Mouse (Mus musculus) forebrain, postnatal 0 days (tissue): ENCODE measurements around the gene Lrrc61. TPM values are rescaled to one million over a fixed set of nuclear protein-coding genes. Genes with fewer than 3 reads are reported as not detected.
A peak's percentile ranks its signal among the peaks of the same experiment; 100 is the strongest.

Experiments
- ATAC-seq: fragments of 200-750 bp; cut with Nextera tagmentation; 2 replicates; pipeline ENCODE4 v1.8.0; 2017; ENCODE audit warnings: mild to moderate bottlenecking, moderate library complexity
- DNase-seq: peaks from one replicate; pipeline ENCODE4 v3.0.0-alpha.2; 2015
- H3K27ac ChIP-seq: fragments of 300-500 bp; sonication (generic); 2 replicates; pipeline ENCODE4 v1.5.1; 2014; ENCODE audit warnings: low read depth, mild to moderate bottlenecking, antibody characterized with exemption, low read length, moderate library complexity, mixed read lengths
- H3K27me3 ChIP-seq: fragments of 300-500 bp; sonication (generic); 2 replicates; pipeline ENCODE4 v1.6.1; 2014; ENCODE audit warnings: mild to moderate bottlenecking, low read length, mixed read lengths; ENCODE audit not compliant: insufficient read depth
- H3K36me3 ChIP-seq: fragments of 300-500 bp; sonication (generic); 2 replicates; pipeline ENCODE4 v1.6.1; 2014; ENCODE audit warnings: mild to moderate bottlenecking, moderate library complexity; ENCODE audit not compliant: insufficient read depth
- H3K4me1 ChIP-seq: fragments of 300-500 bp; sonication (generic); 2 replicates; pipeline ENCODE4 v1.6.1; 2014; ENCODE audit warnings: antibody characterized with exemption; ENCODE audit not compliant: insufficient read depth
- H3K4me2 ChIP-seq: fragments of 300-500 bp; sonication (generic); 2 replicates; pipeline ENCODE4 v1.6.1; 2014; ENCODE audit warnings: low read depth, mild to moderate bottlenecking, moderate library complexity
- H3K4me3 ChIP-seq: fragments of 300-500 bp; sonication (generic); 2 replicates; pipeline ENCODE4 v1.5.1; 2014; ENCODE audit warnings: low read depth, low read length, mixed read lengths
- H3K9ac ChIP-seq: fragments of 300-500 bp; sonication (generic); 2 replicates; pipeline ENCODE4 v1.6.1; 2014; ENCODE audit warnings: mild to moderate bottlenecking
- H3K9me3 ChIP-seq: fragments of 300-500 bp; sonication (generic); 2 replicates; pipeline ENCODE4 v1.6.1; 2016; ENCODE audit warnings: low read length
- CTCF ChIP-seq: sonication (generic); IDR thresholded peaks from 2 replicates; pipeline ENCODE4 v1.5.1; 2016; ENCODE audit warnings: antibody characterized with exemption, control low read depth, low read depth
- WGBS: fragments of 180-500 bp; shearing (Covaris S2); extraction: QIAGEN DNeasy Blood & Tissue Kit; methylation state at CpG from one replicate; pipeline ENCODE4 v1.1.7; 2014; 5-methylcytosine and 5-hydroxymethylcytosine counted together
- polyA plus RNA-seq: library from polyadenylated mRNA; unstranded; fragments of >200 nt; fragmentation: Nextera tagmentation; extraction: Ambion mirVana; gene quantifications from 2 replicates; pipeline ENCODE4 v1.2.1, GENCODE M21; 2015
- total RNA-seq: library from RNA; depleted of rRNA; stranded (reverse); fragments of >200 nt; gene quantifications from 2 replicates; pipeline ENCODE4 v1.2.3, GENCODE M21; 2014; rRNA removed

The Lrrc61 gene
- total and polyA plus RNA-seq, 2 experiments from 2014 or later: 20.9 to 28.7 TPM

DNA sequence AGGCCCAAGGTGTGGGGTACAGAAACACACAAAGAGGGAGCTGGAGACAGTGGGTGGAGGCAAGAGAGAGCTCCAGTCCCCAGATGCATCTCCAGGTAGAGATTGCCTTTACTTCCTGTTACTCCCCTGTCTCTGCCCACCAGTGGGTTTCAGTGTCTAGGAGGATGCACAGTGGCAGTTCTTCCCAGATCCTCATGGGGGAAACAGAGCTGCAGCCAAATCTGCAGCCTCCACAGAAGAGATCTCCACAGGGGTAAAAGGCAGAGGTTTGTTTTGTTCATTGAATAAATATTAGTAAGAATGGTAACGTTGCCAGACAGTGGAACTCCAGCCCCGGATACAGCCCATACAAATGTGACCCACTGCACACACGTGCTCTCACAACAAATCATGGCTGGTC is 56.1 kb downstream of the Lrrc61 start:
- no peaks in the 10 kb centered on the region for H3K27me3 ChIP-seq
- H3K4me3 ChIP-seq: no peak overlapping the region
- 0 out of 2 replicates have a peak, but pooled peaks have one; percentile 32 for ATAC-seq
- H3K9ac ChIP-seq: no peak overlapping the region
- H3K4me2 ChIP-seq: no peak overlapping the region
- DNase-seq: no peak
- WGBS: 85% methylated on average over 3 of the region's 3 CpGs
- no peak overlapping the region for H3K27ac ChIP-seq
- peaks cover 11% of the 10 kb centered on the region for H3K36me3 ChIP-seq
- H3K9me3 ChIP-seq: no peaks in the 10 kb centered on the region
- TF ChIP-seq CTCF: peak; percentile 13; the same call in 1 of the 2 replicates
- H3K4me1 ChIP-seq: no peaks in the 10 kb centered on the region

DNA sequence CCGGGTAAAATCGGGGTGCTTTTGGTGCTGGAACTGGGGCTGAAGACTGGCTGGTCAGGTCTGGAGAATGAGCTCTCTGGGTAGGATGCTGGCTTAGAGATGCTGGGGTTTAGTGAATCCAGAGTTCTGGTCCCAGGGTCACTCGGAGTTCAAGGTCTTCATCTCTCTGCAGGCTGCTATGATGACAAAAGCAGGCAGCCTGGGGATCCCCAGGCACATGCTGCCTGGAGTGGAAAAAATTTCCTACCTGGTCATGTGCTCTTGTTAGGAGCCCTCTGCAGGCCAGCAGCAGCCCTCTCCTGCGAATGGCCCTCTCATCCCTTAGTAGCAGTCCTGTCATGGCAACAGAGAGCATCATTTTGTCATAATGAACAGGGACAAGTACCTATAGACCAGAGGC is 58.9 kb downstream of the Lrrc61 start:
- no peak for ATAC-seq
- 86% methylated on average over 4 of the region's 4 CpGs for WGBS

GRCm38 (mm10) chr6:48614756-48615155 is 60.2 kb downstream of the Lrrc61 start:
- DNase-seq (no peak), ATAC-seq (no peak)
- H3K9ac ChIP-seq: no peak overlapping the region
- TF ChIP-seq CTCF: no peak
- WGBS: 94% methylated on average over 5 of the region's 5 CpGs
- no peak overlapping the region for H3K4me2 ChIP-seq
- no peak overlapping the region for H3K27ac ChIP-seq
- H3K4me1 ChIP-seq: no peaks in the 10 kb centered on the region
- no peak overlapping the region for H3K4me3 ChIP-seq
- peaks cover 30% of the 10 kb centered on the region for H3K36me3 ChIP-seq
- no peaks in the 10 kb centered on the region for H3K27me3 ChIP-seq
- H3K9me3 ChIP-seq: no peaks in the 10 kb centered on the region

More for the DNA sequence above, 58.9 kb downstream of the Lrrc61 start:
- H3K4me2 ChIP-seq: no peak overlapping the region
- no peak overlapping the region for H3K27ac ChIP-seq
- H3K9ac ChIP-seq: no peak overlapping the region
- H3K36me3 ChIP-seq: peaks cover 22% of the 10 kb centered on the region
- no peaks in the 10 kb centered on the region for H3K9me3 ChIP-seq
- no peaks in the 10 kb centered on the region for H3K4me1 ChIP-seq
- H3K4me3 ChIP-seq: no peak overlapping the region
- TF ChIP-seq CTCF: no peak
- DNase-seq: no peak
- no peaks in the 10 kb centered on the region for H3K27me3 ChIP-seq

DNA sequence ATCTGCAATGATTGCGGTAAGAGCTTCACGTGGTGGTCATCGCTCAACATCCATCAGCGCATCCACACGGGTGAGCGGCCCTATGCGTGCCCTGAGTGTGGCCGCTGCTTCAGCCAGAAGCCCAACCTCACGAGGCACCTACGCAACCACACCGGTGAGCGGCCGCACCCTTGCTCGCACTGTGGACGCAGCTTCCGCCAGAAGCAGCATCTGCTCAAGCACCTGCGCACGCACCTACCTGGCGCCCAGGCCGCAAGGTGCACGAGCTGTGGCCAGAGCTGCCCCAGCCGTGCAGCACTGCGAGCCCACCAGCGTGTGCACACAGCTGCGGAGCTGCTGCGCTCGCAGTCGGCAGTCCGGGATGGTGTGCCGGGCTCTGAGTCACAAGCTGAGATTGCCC is 65.4 kb downstream of the Lrrc61 start:
- no peaks in the 10 kb centered on the region for H3K27me3 ChIP-seq
- no peaks in the 10 kb centered on the region for H3K4me1 ChIP-seq
- no peak overlapping the region for H3K4me2 ChIP-seq
- no peak for DNase-seq
- H3K36me3 ChIP-seq: peaks cover 32% of the 10 kb centered on the region
- WGBS: 97% methylated on average over 30 of the region's 30 CpGs
- no peak overlapping the region for H3K9ac ChIP-seq
- no peaks in the 10 kb centered on the region for H3K9me3 ChIP-seq
- no peak overlapping the region for H3K4me3 ChIP-seq
- no peak for ATAC-seq
- no peak overlapping the region for H3K27ac ChIP-seq
- no peak for TF ChIP-seq CTCF

Other genes starting within 250 kb of the Lrrc61 start
- 35.9 and 49.9 TPM in 2 replicates for gene Krba1, start 159.2 kb upstream of the Lrrc61 start, total RNA-seq
- 14.2 and 20.4 TPM in 2 replicates for gene Krba1, start 159.2 kb upstream of the Lrrc61 start, polyA plus RNA-seq
- gene Zfp467, start 109.0 kb upstream of the Lrrc61 start, total RNA-seq: 19.2 and 28.6 TPM in 2 replicates
- 39.6 and 40.4 TPM in 2 replicates for gene Zfp467, start 109.0 kb upstream of the Lrrc61 start, polyA plus RNA-seq
- 0.24 and 1.3 TPM in 2 replicates for gene Sspo, start 106.6 kb upstream of the Lrrc61 start, total RNA-seq
- 0.08 and 0.27 TPM in 2 replicates for gene Sspo, start 106.6 kb upstream of the Lrrc61 start, polyA plus RNA-seq
- 288 and 325 TPM in 2 replicates for gene Atp6v0e2, start 17.2 kb upstream of the Lrrc61 start, total RNA-seq
- 384 and 414 TPM in 2 replicates for gene Atp6v0e2, start 17.2 kb upstream of the Lrrc61 start, polyA plus RNA-seq
- gene Rarres2, start 18.0 kb downstream of the Lrrc61 start, total RNA-seq: 8.0 and 9.1 TPM in 2 replicates
- 12.0 and 13.1 TPM in 2 replicates for gene Rarres2, start 18.0 kb downstream of the Lrrc61 start, polyA plus RNA-seq
- 1.2 TPM in 1 of 2 replicates, not detected in the other for gene Gm45021, start 34.8 kb downstream of the Lrrc61 start, total RNA-seq
- gene Gm45021, start 34.8 kb downstream of the Lrrc61 start, polyA plus RNA-seq: not detected in 2 replicates
- gene Repin1, start 39.1 kb downstream of the Lrrc61 start, total RNA-seq: 40.7 and 55.0 TPM in 2 replicates
- gene Repin1, start 39.1 kb downstream of the Lrrc61 start, polyA plus RNA-seq: 26.4 and 29.3 TPM in 2 replicates
- not detected in 2 replicates for gene Gm44965, start 39.1 kb downstream of the Lrrc61 start, total RNA-seq
- 1.2 TPM in 1 of 2 replicates, not detected in the other for gene Gm44965, start 39.1 kb downstream of the Lrrc61 start, polyA plus RNA-seq
- gene Zfp775, start 47.3 kb downstream of the Lrrc61 start, total RNA-seq: 10.2 and 10.3 TPM in 2 replicates
- gene Zfp775, start 47.3 kb downstream of the Lrrc61 start, polyA plus RNA-seq: 8.9 and 11.5 TPM in 2 replicates
- gene AI854703, start 72.0 kb downstream of the Lrrc61 start, total RNA-seq: 24.4 and 24.5 TPM in 2 replicates
- gene AI854703, start 72.0 kb downstream of the Lrrc61 start, polyA plus RNA-seq: 18.5 and 23.8 TPM in 2 replicates
- gene Gimap8, start 92.4 kb downstream of the Lrrc61 start, total RNA-seq: 0.69 and 2.2 TPM in 2 replicates
- gene Gimap8, start 92.4 kb downstream of the Lrrc61 start, polyA plus RNA-seq: 0.45 and 0.46 TPM in 2 replicates
- gene Gimap9, start 121.3 kb downstream of the Lrrc61 start, total RNA-seq: 1.4 and 1.5 TPM in 2 replicates
- gene Gimap9, start 121.3 kb downstream of the Lrrc61 start, polyA plus RNA-seq: 0.79 and 1.3 TPM in 2 replicates
- gene Gimap4, start 129.8 kb downstream of the Lrrc61 start, total RNA-seq: 0.52 and 2.1 TPM in 2 replicates
- 0.48 and 0.70 TPM in 2 replicates for gene Gimap4, start 129.8 kb downstream of the Lrrc61 start, polyA plus RNA-seq
- gene Gimap6, start 153.4 kb downstream of the Lrrc61 start, total RNA-seq: 6.5 and 6.6 TPM in 2 replicates
- 5.8 and 6.5 TPM in 2 replicates for gene Gimap6, start 153.4 kb downstream of the Lrrc61 start, polyA plus RNA-seq
- not detected in 2 replicates for gene Gm28053, start 163.8 kb downstream of the Lrrc61 start, total RNA-seq
- gene Gm28053, start 163.8 kb downstream of the Lrrc61 start, polyA plus RNA-seq: 0.57 TPM in 1 of 2 replicates, not detected in the other
- not detected in 2 replicates for gene Gimap7, start 163.8 kb downstream of the Lrrc61 start, total RNA-seq
- gene Gimap7, start 163.8 kb downstream of the Lrrc61 start, polyA plus RNA-seq: not detected in 2 replicates
- 1.3 TPM in 2 replicates for gene Gimap1, start 184.3 kb downstream of the Lrrc61 start, total RNA-seq
- 3.4 and 3.8 TPM in 2 replicates for gene Gimap1, start 184.3 kb downstream of the Lrrc61 start, polyA plus RNA-seq
- gene Gimap5, start 191.4 kb downstream of the Lrrc61 start, total RNA-seq: 0.62 and 1.4 TPM in 2 replicates
- gene Gimap5, start 191.4 kb downstream of the Lrrc61 start, polyA plus RNA-seq: 1.7 and 3.7 TPM in 2 replicates
- gene Gimap3, start 216.1 kb downstream of the Lrrc61 start, total RNA-seq: not detected in 2 replicates
- not detected in 2 replicates for gene Gimap3, start 216.1 kb downstream of the Lrrc61 start, polyA plus RNA-seq